In genomic region chr7:99450703-99451102, GRCm38 (mm10) we compare ENCODE assay signal across 8 mouse cellular contexts. TPM values are rescaled to one million over a fixed set of nuclear protein-coding genes. Genes with fewer than 3 reads are reported as not detected.
A peak's percentile ranks its signal among the peaks of the same experiment; 100 is the strongest.
DNase-seq lines count a peak whose midpoint lies in the region; ATAC-seq and TF ChIP-seq lines count a peak whose summit lies in the region.

No protein-coding gene starts in this region.

- H3K27me3 ChIP-seq in kidney, embryonic 14.5 days (ENCODE audit: control insufficient read depth, insufficient read depth, low read length): no peaks in the 10 kb centered on the region
- H3K27me3 ChIP-seq in limb, embryonic 14.5 days (ENCODE audit: control insufficient read depth, insufficient read depth, low read length): no peaks in the 10 kb centered on the region
- H3K27me3 ChIP-seq in stomach, postnatal 0 days (ENCODE audit: control insufficient read depth, insufficient read depth, low read length): no peaks in the 10 kb centered on the region

- H3K9me3 ChIP-seq in kidney, embryonic 14.5 days (ENCODE audit: control insufficient read depth, low read length): no peaks in the 10 kb centered on the region
- H3K9me3 ChIP-seq in limb, embryonic 14.5 days (ENCODE audit: control insufficient read depth, low read length): no peaks in the 10 kb centered on the region
- H3K9me3 ChIP-seq in stomach, postnatal 0 days (ENCODE audit: control insufficient read depth, low read length): no peaks in the 10 kb centered on the region

- TF ChIP-seq CTCF in stomach, postnatal 0 days (IDR thresholded peaks at IDR 0.05; ENCODE audit: low read depth): peak; percentile 97

- H3K9ac ChIP-seq in kidney, embryonic 14.5 days (ENCODE audit: low read depth, low read length): no peak overlapping the region
- H3K9ac ChIP-seq in limb, embryonic 14.5 days (ENCODE audit: low read depth, low read length, severe bottlenecking): no peak overlapping the region
- H3K9ac ChIP-seq in stomach, postnatal 0 days (ENCODE audit: low read length): no peak overlapping the region

- no peak overlapping the region for H3K4me2 ChIP-seq in kidney, embryonic 14.5 days (replicated peaks; ENCODE audit: low read depth, low read length)
- H3K4me2 ChIP-seq in limb, embryonic 14.5 days (replicated peaks; ENCODE audit: low read depth, low read length, severe bottlenecking): no peak overlapping the region
- H3K4me2 ChIP-seq in stomach, postnatal 0 days (replicated peaks; ENCODE audit: low read depth): no peak overlapping the region

- ATAC-seq in granulocyte monocyte progenitor cell, adult 5-6 weeks (replicated peaks; ENCODE audit: poor library complexity, severe bottlenecking): peak; percentile 69
- ATAC-seq in kidney, embryonic 14.5 days (ENCODE audit: low FRiP score, low TSS enrichment): peak; percentile 14; the same call in 1 of the 2 replicates
- ATAC-seq in limb, embryonic 14.5 days (ENCODE audit: low FRiP score, low read depth): peak; percentile 64
- ATAC-seq in stomach, postnatal 0 days (ENCODE audit: low FRiP score, low TSS enrichment): peak; percentile 22

- peaks cover 14% of the 10 kb centered on the region for H3K4me1 ChIP-seq in kidney, embryonic 14.5 days (ENCODE audit: control insufficient read depth, insufficient read depth, low read length)
- no peaks in the 10 kb centered on the region for H3K4me1 ChIP-seq in limb, embryonic 14.5 days (ENCODE audit: control insufficient read depth, insufficient read depth, low read length)
- H3K4me1 ChIP-seq in stomach, postnatal 0 days (replicated peaks; ENCODE audit: control insufficient read depth, insufficient read depth): no peaks in the 10 kb centered on the region

- WGBS in kidney, embryonic 14.5 days: 1% methylated on average over 3 of the region's 3 CpGs
- 0% methylated on average over 3 of the region's 3 CpGs for whole genome bisulfite sequencing in limb, embryonic 14.5 days
- WGBS in stomach, postnatal 0 days: 0% methylated on average over 3 of the region's 3 CpGs

- no peak overlapping the region for H3K4me3 ChIP-seq in kidney, embryonic 14.5 days (ENCODE audit: low read length)
- no peak overlapping the region for H3K4me3 ChIP-seq in limb, embryonic 14.5 days (replicated peaks; ENCODE audit: low read length)
- H3K4me3 ChIP-seq in stomach, postnatal 0 days (ENCODE audit: low read depth, low read length): no peak overlapping the region

- H3K27ac ChIP-seq in kidney, embryonic 14.5 days (ENCODE audit: low read depth, low read length): no peak overlapping the region
- no peak overlapping the region for H3K27ac ChIP-seq in limb, embryonic 14.5 days (replicated peaks; ENCODE audit: low read depth, low read length)
- no peak overlapping the region for H3K27ac ChIP-seq in stomach, postnatal 0 days (replicated peaks)

- TF ChIP-seq POLR2A in limb, embryonic 14.5 days (IDR thresholded peaks at IDR 0.05; ENCODE audit: borderline replicate concordance, extremely low read depth, insufficient read depth, insufficient read length): no peak

- DNase-seq in B cell, adult 2 months: peak; percentile 76 to 80
- DNase-seq in R1 (ENCODE audit: low read depth, low spot score): peak; percentile 69
- peak; percentile 90 to 91 for DNase-seq in cerebellum, postnatal 14 days
- DNase-seq in limb, embryonic 14.5 days (ENCODE audit: low spot score): peak; percentile 83
- peak; percentile 90 for DNase-seq in naive thymus-derived CD4-positive, alpha-beta T cell, adult 2 months (ENCODE audit: low read depth)
- DNase-seq in stomach, postnatal 0 days (ENCODE audit: low spot score): peak; percentile 75

- TF ChIP-seq EP300 in stomach, postnatal 0 days (optimal IDR thresholded peaks at IDR 0.05): no peak

- no peaks in the 10 kb centered on the region for H3K36me3 ChIP-seq in kidney, embryonic 14.5 days (ENCODE audit: control insufficient read depth, insufficient read depth, low read length)
- no peaks in the 10 kb centered on the region for H3K36me3 ChIP-seq in limb, embryonic 14.5 days (ENCODE audit: control insufficient read depth, insufficient read depth, low read length)
- no peaks in the 10 kb centered on the region for H3K36me3 ChIP-seq in stomach, postnatal 0 days (ENCODE audit: control insufficient read depth, insufficient read depth, low read length)

RNA-seq across cellular contexts. Expression of gene Klhl35, which starts 15.1 kb away (rescaled TPM):
- total RNA-seq in granulocyte monocyte progenitor cell, adult 5-6 weeks (2014; fragmentation: Nextera tagmentation): not detected in 2 replicates
- 0.22 and 0.57 TPM in 2 replicates for total RNA-seq in granulocyte monocyte progenitor cell, adult 5-6 weeks (2017)
- 1.1 and 1.5 TPM in 2 replicates for polyA plus RNA-seq in kidney, embryonic 14.5 days (2014; fragmentation: Nextera tagmentation; extraction: Ambion mirVana)
- 1.3 and 1.5 TPM in 2 replicates for polyA plus RNA-seq in limb, embryonic 14.5 days (2012; rRNA removed)
- 1.5 and 1.8 TPM in 2 replicates for polyA plus RNA-seq in limb, embryonic 14.5 days (2014; fragmentation: Nextera tagmentation; extraction: Ambion mirVana)
- 0.97 and 1.3 TPM in 2 replicates for polyA plus RNA-seq in stomach, postnatal 0 days (2015; fragmentation: Nextera tagmentation; extraction: Ambion mirVana)

RNA-seq across cellular contexts. Expression of gene Rps3, which starts 32.8 kb away (rescaled TPM):
- 1,410 and 1,463 TPM in 2 replicates for total RNA-seq in granulocyte monocyte progenitor cell, adult 5-6 weeks (2014; fragmentation: Nextera tagmentation)
- 1,810 and 2,293 TPM in 2 replicates for total RNA-seq in granulocyte monocyte progenitor cell, adult 5-6 weeks (2017)
- 870 and 995 TPM in 2 replicates for polyA plus RNA-seq in kidney, embryonic 14.5 days (2014; fragmentation: Nextera tagmentation; extraction: Ambion mirVana)
- polyA plus RNA-seq in limb, embryonic 14.5 days (2012; rRNA removed): 1,060 and 1,221 TPM in 2 replicates
- polyA plus RNA-seq in limb, embryonic 14.5 days (2014; fragmentation: Nextera tagmentation; extraction: Ambion mirVana): 903 and 945 TPM in 2 replicates
- 688 and 733 TPM in 2 replicates for polyA plus RNA-seq in stomach, postnatal 0 days (2015; fragmentation: Nextera tagmentation; extraction: Ambion mirVana)

Comparison
In these comparisons a context has a peak if more than half of its experiments do, and no peak if none do; other contexts are left out.
1. ATAC-seq: peak in every context shown above with its lines; median percentile 69 in granulocyte monocyte progenitor cell, adult 5-6 weeks; 64 in limb, embryonic 14.5 days; 22 in stomach, postnatal 0 days; 14 in kidney, embryonic 14.5 days.